Mouse (Mus musculus): ENCODE data around the gene Fsd1. TPM values are rescaled to one million over a fixed set of nuclear protein-coding genes. Genes with fewer than 3 reads are reported as not detected.
A peak's percentile ranks its signal among the peaks of the same experiment; 100 is the strongest.

Fsd1 gene
- total RNA-seq, 2 experiments from 2014 or later: not detected

DNA sequence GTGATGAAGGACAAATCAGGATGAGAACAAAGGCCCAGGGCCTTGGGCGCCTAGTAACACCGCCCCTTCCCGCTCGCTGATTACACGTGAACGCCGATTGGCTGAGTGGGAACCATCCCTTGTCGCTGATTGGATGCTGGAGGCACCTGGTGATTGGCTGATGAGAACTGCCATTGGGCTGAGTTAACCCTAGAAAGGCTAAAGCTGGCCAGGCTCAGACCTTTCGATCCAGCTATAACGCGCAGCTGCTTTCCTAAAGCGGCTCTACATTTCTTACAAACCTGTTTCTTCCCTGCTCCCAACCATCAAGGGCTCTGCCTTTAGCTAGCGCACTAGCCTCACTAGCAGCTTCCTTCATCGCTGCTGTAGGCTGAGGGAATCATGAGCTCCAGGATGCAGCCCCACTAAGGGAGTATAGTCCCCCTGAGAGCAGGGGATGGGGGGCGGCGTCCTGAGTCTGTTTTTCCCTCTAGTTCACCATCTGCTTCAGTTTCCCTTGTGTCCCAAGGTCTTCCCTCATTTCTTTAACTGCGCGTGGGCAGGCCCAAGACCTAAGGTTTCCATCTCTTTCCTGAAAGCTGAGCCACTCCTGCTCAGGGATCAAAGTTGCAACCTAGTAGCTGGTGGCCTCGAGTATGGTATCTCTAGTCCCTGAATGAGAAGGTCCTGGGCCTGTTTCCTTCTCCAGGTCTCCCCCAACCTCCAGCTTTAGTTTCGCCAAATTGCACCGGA is 22.2 kb downstream of the Fsd1 start:
- peak; percentile 82 for ATAC-seq (ENCODE audit: poor library complexity, severe bottlenecking)

DNA sequence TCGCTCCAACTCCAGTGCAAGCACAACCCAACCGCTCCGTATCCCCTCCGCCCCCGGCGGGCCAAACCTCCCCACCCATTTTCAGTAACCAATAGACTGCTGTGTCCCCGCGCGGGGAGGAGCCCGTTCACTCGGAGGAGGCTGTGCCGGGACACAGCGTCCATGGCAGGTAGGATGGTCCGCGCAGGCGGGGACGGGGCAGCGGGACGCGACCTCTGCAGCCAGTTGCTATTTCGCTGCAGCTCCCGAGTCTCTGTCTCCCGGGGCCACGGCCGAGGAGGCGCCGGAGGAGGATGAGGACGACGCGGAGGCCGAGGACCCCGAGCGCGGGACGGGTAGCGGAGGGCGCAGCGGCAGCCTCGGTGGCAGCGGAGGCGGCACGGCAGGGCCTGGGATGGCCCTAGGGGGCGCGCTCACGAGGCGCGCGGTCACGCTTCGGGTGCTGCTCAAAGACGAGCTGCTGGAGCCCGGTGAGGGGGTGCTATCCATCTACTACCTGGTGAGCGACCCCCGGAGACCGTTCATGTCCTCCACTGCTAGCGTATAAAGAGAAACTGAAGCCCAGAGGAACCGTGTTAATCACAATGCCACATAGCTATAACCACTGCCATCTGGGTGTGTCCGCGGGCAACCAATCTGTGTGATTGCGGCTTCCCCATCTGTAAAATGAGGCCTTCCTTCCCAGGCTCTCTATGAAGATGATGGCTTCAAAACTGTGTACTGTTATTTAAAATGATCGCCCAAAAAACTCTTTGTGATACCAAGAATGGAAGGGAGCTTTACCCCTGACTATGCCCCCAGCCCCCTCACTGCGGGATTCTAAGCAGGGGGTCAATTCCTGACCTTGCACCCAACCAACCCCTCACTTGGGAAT is 23.0 kb downstream of the Fsd1 start:
- ATAC-seq (ENCODE audit: poor library complexity, severe bottlenecking): peak; percentile 86

DNA sequence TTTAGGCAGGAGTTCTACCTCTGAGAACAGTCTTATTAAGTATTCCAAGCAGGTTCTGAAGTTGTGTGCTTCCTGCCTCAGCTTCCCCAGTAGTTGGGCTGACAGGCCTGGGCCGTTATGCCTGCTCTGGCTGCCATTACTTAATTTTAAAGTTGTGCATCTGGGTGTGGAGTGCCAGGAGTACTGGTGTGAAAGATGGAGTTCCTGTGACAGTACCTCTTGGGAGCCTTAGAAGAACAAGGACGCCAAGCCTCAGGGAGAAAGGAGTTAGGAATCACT is 23.6 kb downstream of the Fsd1 start:
- no peak for ATAC-seq (ENCODE audit: poor library complexity, severe bottlenecking)

DNA sequence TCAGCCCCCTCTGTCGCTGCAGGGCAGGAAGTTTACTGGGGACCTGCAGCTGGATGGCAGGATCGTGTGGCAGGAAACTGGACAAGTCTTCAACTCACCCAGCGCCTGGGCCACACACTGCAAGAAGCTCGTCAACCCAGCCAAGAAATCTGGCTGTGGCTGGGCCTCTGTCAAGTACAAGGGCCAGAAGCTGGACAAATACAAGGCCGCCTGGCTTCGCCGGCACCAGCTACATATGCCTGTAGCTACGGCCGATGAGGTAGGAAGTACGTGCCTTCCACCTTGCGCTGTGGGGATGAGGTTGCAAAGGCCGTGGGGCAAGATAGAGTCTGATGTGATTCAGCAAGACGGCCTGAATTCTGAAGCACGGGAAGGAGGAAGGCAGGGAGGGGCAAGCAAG is 23.9 kb downstream of the Fsd1 start:
- ATAC-seq (ENCODE audit: poor library complexity, severe bottlenecking): no peak

DNA sequence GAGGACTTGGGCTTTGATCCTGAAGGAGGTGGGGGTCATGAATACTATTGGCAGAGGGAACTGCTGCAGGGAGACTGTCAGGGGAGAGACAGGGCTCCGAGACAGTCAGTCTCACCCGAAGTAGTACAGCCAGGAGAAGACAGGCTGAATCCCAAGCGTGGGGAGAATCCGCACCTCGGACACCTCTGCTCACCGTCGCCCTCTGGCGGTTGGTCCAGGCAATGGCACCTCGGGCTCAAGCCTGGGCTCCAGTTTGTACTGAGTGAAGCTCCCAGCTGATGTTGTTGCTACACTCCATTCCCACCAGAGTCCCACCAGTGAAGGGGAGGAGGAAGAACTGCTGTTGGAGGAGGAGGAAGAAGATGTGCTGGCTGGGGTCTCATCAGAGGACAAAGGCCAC is 24.4 kb downstream of the Fsd1 start:
- peak; percentile 48 for ATAC-seq (ENCODE audit: poor library complexity, severe bottlenecking)

DNA sequence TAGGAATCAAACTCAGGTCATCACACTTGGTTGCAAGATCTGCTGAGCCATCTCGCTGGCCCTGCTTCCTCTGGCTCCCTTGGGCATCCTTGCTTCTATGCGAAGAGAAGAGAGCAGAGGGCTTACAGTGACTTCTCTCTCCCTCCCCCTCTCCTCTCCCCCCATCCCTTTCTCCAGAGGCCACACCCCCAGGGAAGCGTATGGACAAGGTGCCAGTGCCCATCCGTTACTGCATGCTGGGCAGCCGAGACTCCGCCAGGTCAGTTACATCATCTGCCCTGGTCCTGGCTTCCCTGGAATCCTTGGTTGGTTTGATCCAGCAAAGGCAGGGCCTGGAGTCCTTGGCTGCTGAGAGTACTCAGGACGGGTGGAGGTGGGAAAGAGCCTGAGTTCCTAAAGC is 25.1 kb downstream of the Fsd1 start:
- no peak for ATAC-seq (ENCODE audit: poor library complexity, severe bottlenecking)

DNA sequence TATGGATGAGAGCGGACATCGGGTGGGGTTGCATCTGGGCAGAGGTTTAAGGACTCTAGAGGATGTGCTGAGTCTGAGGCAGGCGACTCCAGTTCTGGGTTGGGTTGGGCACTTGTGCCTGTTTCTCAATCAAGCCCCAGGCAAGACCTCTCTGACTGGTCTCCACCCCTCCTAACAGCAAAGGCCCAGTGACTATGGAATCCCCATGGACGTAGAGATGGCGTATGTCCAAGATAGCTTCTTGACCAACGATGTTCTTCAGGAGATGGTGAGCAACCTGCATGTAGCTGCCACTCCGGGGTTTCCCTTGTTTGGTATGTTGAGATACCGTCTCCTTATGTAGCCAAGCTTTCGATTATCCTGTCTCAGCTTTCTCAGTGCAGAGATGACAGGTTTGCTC is 29.0 kb downstream of the Fsd1 start:
- ATAC-seq (ENCODE audit: poor library complexity, severe bottlenecking): no peak

DNA sequence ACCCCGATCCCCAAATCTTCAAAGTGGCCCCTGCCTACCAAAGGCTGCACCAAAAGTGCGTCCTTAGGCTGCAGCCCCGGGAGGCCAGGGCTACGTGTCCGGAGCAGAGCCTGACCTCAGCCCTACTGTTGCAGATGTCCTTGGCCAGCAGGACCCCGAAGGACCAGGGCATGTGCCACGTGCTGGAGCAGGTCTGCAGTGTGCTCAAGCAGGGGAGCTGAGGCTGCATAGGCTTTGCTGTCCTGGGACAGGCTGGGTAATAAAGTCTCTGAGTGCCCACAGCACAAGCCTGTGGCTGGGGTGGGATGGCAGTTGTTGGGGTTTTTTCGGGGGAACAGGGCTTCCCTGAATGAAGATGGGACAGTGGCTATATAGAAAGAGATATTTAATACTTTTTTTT is 30.1 kb downstream of the Fsd1 start:
- no peak for ATAC-seq (ENCODE audit: poor library complexity, severe bottlenecking)

DNA sequence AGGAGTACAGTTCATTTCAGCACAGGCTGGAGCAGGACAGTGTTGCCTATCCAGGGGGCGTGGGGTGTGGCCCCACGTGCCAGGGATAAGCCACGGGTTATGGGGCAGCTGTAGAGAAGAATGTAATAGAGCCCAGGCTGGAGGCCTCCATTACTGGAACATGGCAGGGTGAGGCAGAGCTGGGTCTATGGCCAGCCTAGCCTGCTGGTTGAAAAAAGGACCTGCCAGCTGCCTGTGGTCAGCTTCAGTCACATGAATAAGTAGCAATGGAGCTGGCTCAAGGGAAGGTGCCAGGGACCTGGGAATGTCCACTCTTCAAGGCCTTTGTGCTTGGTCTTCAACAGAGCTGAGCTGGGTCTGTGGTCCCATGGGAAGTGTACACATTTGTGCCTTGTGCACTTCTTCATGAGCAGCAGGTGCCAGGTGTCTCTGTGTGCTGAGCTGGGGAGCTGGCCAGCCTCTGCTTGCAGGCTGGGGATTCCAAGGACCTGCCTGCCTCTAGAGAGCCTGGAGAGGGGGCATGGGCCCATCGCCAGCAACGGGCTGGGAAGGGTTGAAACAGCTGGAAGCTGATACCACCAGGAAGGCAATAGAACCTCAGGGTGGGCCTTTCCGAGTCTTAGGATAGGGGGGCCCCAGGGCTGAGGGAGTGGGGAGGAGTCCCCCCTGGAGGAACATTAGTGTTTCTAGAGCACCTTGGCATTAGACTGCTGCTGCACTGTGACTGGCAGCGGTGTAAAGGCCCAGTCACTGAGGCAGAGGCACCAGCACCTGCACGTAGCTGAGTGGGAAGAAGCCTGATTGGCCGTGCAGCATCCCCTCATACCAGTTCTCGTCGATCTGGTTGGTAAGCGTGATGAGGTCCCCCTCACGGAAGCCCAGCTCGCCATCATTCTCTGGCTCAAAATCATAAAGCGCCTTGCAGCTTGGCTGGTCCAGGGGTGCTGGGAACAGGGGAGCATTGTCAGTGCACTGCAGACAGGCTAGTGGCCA is 30.8 kb downstream of the Fsd1 start:
- no peak for ATAC-seq (ENCODE audit: poor library complexity, severe bottlenecking)

DNA sequence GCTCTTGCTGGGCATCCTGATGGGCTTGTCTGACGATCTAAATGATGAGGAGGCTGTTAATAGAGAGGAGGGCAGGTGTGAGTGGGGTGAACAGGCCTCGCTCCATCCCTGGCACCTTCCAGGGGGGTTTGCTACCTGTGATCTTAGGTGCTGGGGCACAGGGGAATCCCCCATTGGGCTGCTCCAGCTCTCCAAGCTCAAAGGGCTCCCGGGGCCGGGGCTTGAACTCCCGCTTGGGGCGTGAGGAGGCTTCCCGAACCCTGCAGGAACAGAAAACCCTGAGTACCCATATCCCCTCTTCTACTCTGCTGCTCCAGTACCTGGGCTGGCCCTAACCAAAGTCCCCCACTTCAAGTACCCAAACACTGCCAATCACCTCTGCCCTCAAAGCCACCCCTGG is 31.5 kb downstream of the Fsd1 start:
- no peak for ATAC-seq (ENCODE audit: poor library complexity, severe bottlenecking)

DNA sequence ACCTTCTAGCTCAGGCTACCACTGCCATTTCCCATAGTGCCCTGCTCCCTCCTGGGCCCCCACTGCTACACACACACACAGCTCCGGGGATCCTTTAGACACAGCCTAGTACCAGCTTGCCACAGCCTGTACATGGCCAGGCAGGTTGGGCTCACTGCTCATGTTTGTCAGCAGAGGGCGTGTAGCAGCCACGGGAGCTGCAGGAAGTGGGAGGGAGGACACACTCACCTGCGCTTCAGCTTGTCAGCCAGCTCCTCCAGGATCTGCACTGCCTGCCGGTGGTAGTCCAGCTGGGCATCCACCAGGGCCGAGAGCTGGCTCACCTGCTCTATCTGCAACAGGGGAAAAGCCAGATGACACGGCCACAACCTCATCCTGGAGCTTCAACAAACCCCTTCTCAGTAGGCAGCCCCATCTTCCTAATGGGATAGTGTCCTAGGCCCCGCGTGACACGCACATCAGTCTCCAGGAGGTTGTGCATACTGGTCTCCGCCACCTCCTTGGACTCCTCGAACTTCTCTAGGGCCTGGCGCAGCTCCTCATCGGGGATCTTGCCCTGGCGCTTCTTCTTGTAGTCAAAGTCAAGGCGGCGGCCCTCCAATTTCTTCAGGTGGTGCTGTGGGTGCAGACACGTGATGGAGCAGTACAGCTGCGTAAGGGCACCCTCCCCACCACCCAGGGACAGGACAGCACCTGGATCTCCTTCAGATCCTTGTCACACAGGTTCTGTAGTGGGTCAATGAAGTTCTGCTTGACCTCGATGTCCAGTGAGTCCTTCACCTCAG is 32.2 kb downstream of the Fsd1 start:
- ATAC-seq (ENCODE audit: poor library complexity, severe bottlenecking): peak; percentile 39; the same call in 1 of the 2 replicates

DNA sequence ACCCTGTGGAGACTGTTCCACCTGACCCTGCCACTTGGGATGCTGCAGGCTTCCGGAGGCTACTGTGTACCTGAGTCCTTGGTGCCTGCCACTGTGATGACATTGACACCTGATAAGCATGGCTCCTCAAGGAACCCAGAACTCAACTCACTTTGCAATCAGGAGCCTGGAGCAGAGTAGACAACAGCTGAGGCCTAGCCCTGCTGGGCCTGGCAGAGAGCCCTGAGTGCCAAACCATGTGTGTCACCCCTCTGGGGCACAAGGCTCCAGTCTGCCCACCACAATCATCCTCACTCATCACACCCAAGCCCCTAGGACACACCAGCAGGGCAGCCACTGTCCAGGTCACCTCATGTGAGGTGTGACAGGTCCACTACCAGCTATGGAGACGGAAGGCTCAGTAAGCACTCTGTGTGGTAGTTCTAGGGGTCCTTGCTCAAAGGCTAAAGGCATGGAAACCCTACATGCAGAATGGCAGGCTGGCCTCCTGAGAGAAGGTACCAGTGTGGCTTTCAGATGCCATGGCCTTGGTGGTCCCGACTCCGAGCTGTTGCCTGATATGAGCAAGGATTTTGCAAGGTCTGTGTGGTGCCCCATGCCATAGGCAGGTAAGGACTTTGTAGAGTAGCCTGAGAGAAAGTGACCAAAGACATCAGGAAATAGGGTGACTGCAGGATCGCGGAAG is 34.2 kb downstream of the Fsd1 start:
- ATAC-seq (ENCODE audit: poor library complexity, severe bottlenecking): no peak

DNA sequence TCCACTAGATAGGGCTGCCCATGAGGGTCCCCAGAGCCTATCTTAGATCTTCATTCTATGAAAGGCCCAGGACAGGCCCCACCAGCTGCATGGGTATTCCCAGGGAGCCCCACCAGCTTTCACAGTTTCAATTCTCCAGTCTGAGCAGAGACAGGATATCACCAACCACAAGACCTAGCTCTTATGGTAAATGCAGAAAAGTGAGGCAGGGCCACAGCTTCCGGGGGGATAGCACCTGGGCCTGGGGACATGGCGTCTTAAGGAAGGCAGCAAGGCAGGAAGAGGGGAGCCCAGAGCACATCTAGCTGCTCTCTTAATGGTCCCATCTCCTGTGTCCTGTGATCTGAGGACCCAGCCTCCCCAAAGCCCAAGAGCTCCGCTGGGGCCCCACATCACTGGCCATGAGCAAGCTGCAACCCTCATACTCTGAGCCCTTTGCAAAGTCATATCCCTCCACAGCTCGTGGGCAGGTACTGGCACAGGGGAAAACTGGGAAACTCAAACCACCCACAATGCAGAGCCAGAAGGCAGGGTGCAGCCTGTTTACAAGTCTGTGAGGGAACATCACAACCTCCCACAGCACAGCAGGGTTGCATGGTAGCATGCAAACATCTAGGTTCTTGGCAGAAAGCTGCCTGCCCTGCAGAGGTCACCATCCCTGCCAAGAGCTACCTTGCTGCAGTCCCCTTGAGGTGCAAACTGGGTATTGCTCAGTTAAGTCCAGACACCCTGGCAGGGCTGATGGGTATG is 35.0 kb downstream of the Fsd1 start:
- ATAC-seq (ENCODE audit: poor library complexity, severe bottlenecking): peak; percentile 25

DNA sequence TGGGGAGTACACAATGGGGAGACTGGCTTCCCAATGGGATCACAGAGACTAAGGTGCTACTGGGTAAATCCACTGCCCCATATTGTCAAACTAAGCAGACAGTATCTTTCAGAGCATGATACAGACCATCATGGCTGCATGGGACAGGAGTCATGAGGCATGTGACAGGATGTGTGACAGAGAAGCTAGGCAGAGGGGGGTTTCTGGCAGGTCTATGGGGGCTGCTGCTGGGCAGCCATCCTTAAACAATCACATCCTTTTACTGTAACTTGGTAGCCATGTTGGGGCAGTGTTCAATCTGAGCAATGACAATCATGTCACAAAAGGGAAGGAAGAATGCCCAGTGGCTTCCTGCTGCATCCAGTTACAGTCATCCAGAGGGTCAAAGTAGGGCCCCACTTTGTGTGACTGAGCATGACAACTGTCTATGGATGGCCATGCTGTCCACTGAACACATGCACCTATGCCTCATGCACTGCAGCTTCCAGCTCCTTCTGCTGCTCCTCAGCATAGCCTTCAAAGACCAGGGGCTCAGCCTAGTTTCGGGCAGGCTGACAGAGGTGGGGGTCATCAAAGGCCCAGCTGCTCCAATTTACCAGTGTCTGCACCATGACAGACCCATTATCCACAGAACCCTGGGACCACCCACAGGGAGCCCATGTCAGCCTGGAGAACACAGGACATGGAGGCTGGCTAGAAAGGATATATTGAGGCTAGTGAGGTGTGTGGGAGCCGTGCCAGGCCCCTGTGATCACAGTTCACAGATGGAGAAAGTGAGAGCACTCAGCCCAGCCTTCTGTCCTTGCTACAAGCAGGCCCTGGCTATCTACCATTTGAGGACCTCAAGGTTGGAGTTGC is 36.1 kb downstream of the Fsd1 start:
- ATAC-seq (ENCODE audit: poor library complexity, severe bottlenecking): no peak

DNA sequence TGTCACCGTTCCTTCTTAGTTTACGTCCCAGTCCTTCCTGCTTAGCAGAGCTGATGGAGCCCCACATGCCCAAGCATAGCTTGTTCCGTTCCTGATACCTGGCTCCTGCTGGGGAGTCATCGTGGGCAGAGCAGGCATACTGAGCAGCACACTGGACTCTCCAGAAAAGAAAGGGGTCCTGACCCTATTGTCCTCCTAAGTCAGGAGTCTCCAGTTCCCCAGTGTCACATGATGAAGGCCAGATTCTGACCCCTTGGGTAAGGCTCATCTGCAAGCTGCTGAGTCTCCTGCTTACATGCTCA is 36.6 kb downstream of the Fsd1 start:
- ATAC-seq (ENCODE audit: poor library complexity, severe bottlenecking): no peak

DNA sequence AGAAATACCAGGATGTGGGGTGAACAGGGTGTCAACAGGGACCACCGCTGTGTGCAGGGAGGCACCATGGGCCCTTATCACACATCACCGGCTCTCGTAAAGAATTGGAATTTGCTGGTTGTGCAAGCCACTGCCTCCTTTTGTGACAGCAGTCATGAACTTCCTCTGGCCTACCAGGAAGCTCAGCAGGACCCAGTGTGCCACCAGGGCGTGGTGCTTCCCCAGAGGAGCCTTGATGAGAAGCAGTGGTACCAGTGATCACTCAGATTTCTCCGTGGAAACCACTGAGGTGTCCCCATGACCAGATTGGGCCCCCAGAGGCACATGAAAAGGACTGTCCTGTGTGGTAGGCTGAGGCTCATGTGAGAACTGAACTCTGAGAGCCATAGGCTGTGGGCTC is 37.1 kb downstream of the Fsd1 start:
- ATAC-seq (ENCODE audit: poor library complexity, severe bottlenecking): peak; percentile 87

DNA sequence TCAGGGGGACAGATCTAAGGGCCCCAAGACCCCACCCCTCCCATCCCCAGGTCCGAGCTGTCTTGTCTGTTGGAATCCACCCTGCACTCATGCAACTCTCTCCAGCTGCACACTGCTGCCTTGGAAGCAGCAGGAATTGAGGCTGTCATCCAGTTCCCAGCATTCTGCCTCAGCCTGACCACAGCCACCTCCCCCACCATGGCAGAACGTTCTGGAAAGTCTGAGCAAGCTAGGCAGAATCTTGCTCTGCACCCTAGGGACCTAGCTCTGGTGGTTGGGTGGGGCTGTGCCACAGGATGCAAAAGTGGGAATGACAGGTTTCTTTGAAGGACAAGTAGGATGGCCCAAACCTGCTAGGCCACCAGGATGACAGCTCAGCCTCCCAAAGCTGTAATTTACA is 38.2 kb downstream of the Fsd1 start:
- ATAC-seq (ENCODE audit: poor library complexity, severe bottlenecking): no peak

DNA sequence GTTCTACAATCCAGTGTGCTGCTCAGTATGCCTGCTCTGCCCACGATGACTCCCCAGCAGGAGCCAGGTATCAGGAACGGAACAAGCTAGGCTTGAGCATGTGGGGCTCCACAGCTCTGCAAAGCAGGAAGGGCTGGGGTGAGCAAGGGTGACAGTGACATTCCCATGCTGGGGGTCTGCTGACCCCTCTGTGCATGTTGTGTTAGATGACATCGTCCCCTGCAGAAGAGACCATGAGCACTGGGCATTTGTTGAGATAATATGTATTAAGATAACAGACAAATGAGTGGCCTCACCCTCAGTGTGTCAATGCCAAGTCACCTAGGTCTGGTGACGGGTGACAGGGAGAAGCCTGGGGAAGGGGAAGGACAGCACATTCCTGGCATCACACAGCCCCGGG is 38.6 kb downstream of the Fsd1 start:
- ATAC-seq (ENCODE audit: poor library complexity, severe bottlenecking): no peak

DNA sequence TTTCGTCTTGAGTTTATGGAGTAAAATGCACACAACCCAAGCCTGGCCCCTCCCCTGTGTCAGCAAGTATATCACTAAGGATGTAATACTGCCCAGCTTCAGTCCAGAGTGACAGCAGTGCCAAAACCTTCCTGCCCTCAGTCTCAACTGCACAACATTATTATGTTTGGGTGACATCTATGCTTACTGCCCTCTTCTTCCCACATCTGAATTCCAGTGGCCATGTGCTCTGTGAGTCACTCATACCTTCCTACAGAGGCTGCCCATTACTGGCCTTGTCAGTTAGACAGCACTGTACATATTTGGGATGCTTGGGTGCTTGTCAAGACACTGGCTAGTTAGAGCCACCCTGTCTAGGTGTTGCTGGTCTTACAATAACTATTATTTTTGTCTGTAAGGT is 40.0 kb downstream of the Fsd1 start:
- ATAC-seq (ENCODE audit: poor library complexity, severe bottlenecking): no peak
